Comparison of ENCODE assay signal across 9 mouse cellular contexts in genomic region chr1:135148476-135148875, GRCm38 (mm10). TPM values are rescaled to one million over a fixed set of nuclear protein-coding genes. Genes with fewer than 3 reads are reported as not detected.
DNase-seq lines count a peak whose midpoint lies in the region; ATAC-seq and TF ChIP-seq lines count a peak whose summit lies in the region.
"Had no signal": no experiment of that assay in that cellular context is flagged by ENCODE, and none has a peak within 500 bp of the region (broad histone marks: within the 10 kb centered on the region; RNA-seq: fewer than 3 reads in every experiment).

No protein-coding gene starts in this region.

- TF ChIP-seq EP300 in heart, postnatal 0 days (IDR thresholded peaks at IDR 0.05; ENCODE audit: low read depth), result no peak
- TF ChIP-seq EP300 in liver, postnatal 0 days (IDR thresholded peaks at IDR 0.05; ENCODE audit: low read depth), result no peak

- no peaks in the 10 kb centered on the region for H3K9me3 ChIP-seq in heart, embryonic 12.5 days (replicated peaks)
- H3K9me3 ChIP-seq in G1E (replicated peaks), result no peaks in the 10 kb centered on the region
- no peaks in the 10 kb centered on the region for H3K9me3 ChIP-seq in heart, postnatal 0 days (replicated peaks; ENCODE audit: control insufficient read depth, low read length)
- no peaks in the 10 kb centered on the region for H3K9me3 ChIP-seq in liver, postnatal 0 days (ENCODE audit: low read length)

- no peak for ATAC-seq in heart, embryonic 12.5 days (ENCODE audit: insufficient number of reproducible peaks, low FRiP score)
- ATAC-seq in G1E (ENCODE audit: extremely low read depth, insufficient number of reproducible peaks, low FRiP score, poor library complexity, severe bottlenecking), result no peak
- ATAC-seq in heart, postnatal 0 days (ENCODE audit: insufficient read depth, low read depth), result no peak
- ATAC-seq in liver, postnatal 0 days, result no peak

- H3K4me2 ChIP-seq in heart, embryonic 12.5 days, result peak overlapping the region; percentile 89
- peak overlapping the region; percentile 91; the same call in 1 of the 2 replicates for H3K4me2 ChIP-seq in heart, postnatal 0 days (ENCODE audit: low read depth, low read length)
- H3K4me2 ChIP-seq in liver, postnatal 0 days (ENCODE audit: low read depth, low read length), result peak overlapping the region; percentile 82

- TF ChIP-seq CTCF in G1E (IDR thresholded peaks at IDR 0.05; ENCODE audit: low read depth, low read length), result no peak
- TF ChIP-seq CTCF in heart, postnatal 0 days (IDR thresholded peaks at IDR 0.05; ENCODE audit: low read depth), result no peak
- no peak for TF ChIP-seq CTCF in liver, postnatal 0 days (IDR thresholded peaks at IDR 0.05; ENCODE audit: low read depth)

- peaks cover 7% of the 10 kb centered on the region; the same call in 1 of the 2 replicates for H3K36me3 ChIP-seq in heart, embryonic 12.5 days
- H3K36me3 ChIP-seq in G1E (replicated peaks), result peaks cover 75% of the 10 kb centered on the region
- peaks cover 11% of the 10 kb centered on the region for H3K36me3 ChIP-seq in heart, postnatal 0 days (replicated peaks; ENCODE audit: control insufficient read depth, insufficient read depth, low read length)
- H3K36me3 ChIP-seq in liver, postnatal 0 days (replicated peaks; ENCODE audit: insufficient read depth, low read length), result peaks cover 3% of the 10 kb centered on the region; the same call in 1 of the 2 replicates

- peak overlapping the region; percentile 88 for H3K4me3 ChIP-seq in heart, embryonic 12.5 days
- peak overlapping the region; percentile 90 for H3K4me3 ChIP-seq in G1E (ENCODE audit: low read depth, low read length)
- peak overlapping the region; percentile 81 for H3K4me3 ChIP-seq in heart, postnatal 0 days (ENCODE audit: low read depth, low read length)
- peak overlapping the region; percentile 88 for H3K4me3 ChIP-seq in liver, postnatal 0 days (ENCODE audit: low read depth, low read length)

- 70% methylated on average over 4 of the region's 4 CpGs for WGBS in heart, embryonic 12.5 days
- whole genome bisulfite sequencing in heart, postnatal 0 days, result 66% methylated on average over 4 of the region's 4 CpGs
- 74% methylated on average over 4 of the region's 4 CpGs for WGBS in liver, postnatal 0 days (ENCODE audit: insufficient replicate concordance)

- intact Hi-C loops in heart, postnatal 10 days (cut with DNase I), result no loop called here

- no peak for DNase-seq in heart, postnatal 10 days
- DNase-seq in G1E (ENCODE audit: low spot score), result no peak
- DNase-seq in heart, postnatal 0 days (ENCODE audit: low spot score), result no peak
- no peak for DNase-seq in liver, postnatal 0 days
- DNase-seq in adrenal gland, adult 8-10 months, result no peak
- no peak for DNase-seq in right cerebral cortex, postnatal 36 days (ENCODE audit: low spot score in 2 of 2)
- DNase-seq in kidney, postnatal 25 days, result no peak
- DNase-seq: cerebellum, adult 9-10 months had no signal

- H3K4me1 ChIP-seq in heart, embryonic 12.5 days (replicated peaks), result peaks cover 15% of the 10 kb centered on the region
- H3K4me1 ChIP-seq in G1E (ENCODE audit: insufficient read depth, low read depth, low read length), result peaks cover 64% of the 10 kb centered on the region
- peaks cover 13% of the 10 kb centered on the region; the same call in 1 of the 2 replicates for H3K4me1 ChIP-seq in heart, postnatal 0 days (ENCODE audit: control insufficient read depth, insufficient read depth)
- H3K4me1 ChIP-seq in liver, postnatal 0 days (ENCODE audit: insufficient read depth), result peaks cover 13% of the 10 kb centered on the region

- no peak overlapping the region for H3K27ac ChIP-seq in heart, embryonic 12.5 days (ENCODE audit: poor library complexity, severe bottlenecking)
- no peak overlapping the region for H3K27ac ChIP-seq in heart, postnatal 0 days (ENCODE audit: low read depth)
- no peak overlapping the region for H3K27ac ChIP-seq in liver, postnatal 0 days (ENCODE audit: low read depth)

- no peak overlapping the region for H3K9ac ChIP-seq in heart, embryonic 12.5 days
- no peak overlapping the region for H3K9ac ChIP-seq in heart, postnatal 0 days (replicated peaks; ENCODE audit: low read depth, low read length)
- H3K9ac ChIP-seq in liver, postnatal 0 days (replicated peaks), result no peak overlapping the region

- peaks cover 33% of the 10 kb centered on the region for H3K27me3 ChIP-seq in heart, embryonic 12.5 days (replicated peaks)
- H3K27me3 ChIP-seq in G1E (ENCODE audit: insufficient read depth, low read length), result no peaks in the 10 kb centered on the region
- peaks cover 35% of the 10 kb centered on the region for H3K27me3 ChIP-seq in heart, postnatal 0 days (ENCODE audit: control insufficient read depth, insufficient read depth, low read length)
- H3K27me3 ChIP-seq in liver, postnatal 0 days (ENCODE audit: insufficient read depth, low read length), result no peaks in the 10 kb centered on the region

RNA-seq across cellular contexts. Expression of gene Arl8a, which starts 1.9 kb away (rescaled TPM):
- polyA plus RNA-seq in heart, embryonic 12.5 days (2016; fragmentation: Nextera tagmentation; extraction: Ambion mirVana), result 36.4 and 36.6 TPM in 2 replicates
- 10 to 100 TPM; 29.9 to 31.8 TPM for total RNA-seq in heart, postnatal 10 days (2021)
- total RNA-seq in G1E (2014; fragmentation: Nextera tagmentation), result 93.7 and 103 TPM in 2 replicates
- total RNA-seq in G1E (2017), result 45.0 and 46.6 TPM in 2 replicates
- 88.0 and 99.6 TPM in 2 replicates for polyA plus RNA-seq in G1E (2012)
- 40.1 and 43.4 TPM in 2 replicates for total RNA-seq in heart, postnatal 0 days (2014; rRNA removed; ENCODE audit: low replicate concordance)
- polyA plus RNA-seq in heart, postnatal 0 days (2015; fragmentation: Nextera tagmentation; extraction: Ambion mirVana), result 31.9 and 35.3 TPM in 2 replicates
- polyA plus RNA-seq in liver, postnatal 0 days (2015; fragmentation: Nextera tagmentation; extraction: Ambion mirVana), result 11.3 and 12.5 TPM in 2 replicates
- 10 to 100 TPM; 57.5 to 77.4 (median 68.5) TPM for total RNA-seq in adrenal gland, adult 8-10 months (2022)

RNA-seq across cellular contexts. Expression of gene Ptpn7, which starts 16.0 kb away (rescaled TPM):
- polyA plus RNA-seq in heart, embryonic 12.5 days (2016; fragmentation: Nextera tagmentation; extraction: Ambion mirVana), result 1.0 and 1.4 TPM in 2 replicates
- total RNA-seq in heart, postnatal 10 days (2021), result under 1 TPM; 0.60 to 0.82 TPM
- 132 and 147 TPM in 2 replicates for total RNA-seq in G1E (2014; fragmentation: Nextera tagmentation)
- total RNA-seq in G1E (2017), result 212 and 227 TPM in 2 replicates
- polyA plus RNA-seq in G1E (2012), result 341 and 359 TPM in 2 replicates
- total RNA-seq in heart, postnatal 0 days (2014; rRNA removed; ENCODE audit: low replicate concordance), result 2.1 and 3.9 TPM in 2 replicates
- 0.22 and 0.30 TPM in 2 replicates for polyA plus RNA-seq in heart, postnatal 0 days (2015; fragmentation: Nextera tagmentation; extraction: Ambion mirVana)
- 5.4 and 6.7 TPM in 2 replicates for polyA plus RNA-seq in liver, postnatal 0 days (2015; fragmentation: Nextera tagmentation; extraction: Ambion mirVana)
- 1 to 10 TPM; 1.4 to 1.5 (median 1.4) TPM for total RNA-seq in adrenal gland, adult 8-10 months (2022)

RNA-seq across cellular contexts. Expression of gene Gpr37l1, which starts 19.0 kb away (rescaled TPM):
- polyA plus RNA-seq in heart, embryonic 12.5 days (2016; fragmentation: Nextera tagmentation; extraction: Ambion mirVana), result not detected in 2 replicates
- under 1 TPM in 1 of 2 experiments, not detected in 1; 0.29 TPM for total RNA-seq in heart, postnatal 10 days (2021)
- total RNA-seq in G1E (2014; fragmentation: Nextera tagmentation) (not detected in 2 replicates), G1E (2017) (0.05 TPM in 1 of 2 replicates, not detected in the other)
- polyA plus RNA-seq in G1E (2012), result not detected in 2 replicates
- not detected in 2 replicates for total RNA-seq in heart, postnatal 0 days (2014; rRNA removed; ENCODE audit: low replicate concordance)
- not detected in 2 replicates for polyA plus RNA-seq in heart, postnatal 0 days (2015; fragmentation: Nextera tagmentation; extraction: Ambion mirVana)
- polyA plus RNA-seq in liver, postnatal 0 days (2015; fragmentation: Nextera tagmentation; extraction: Ambion mirVana), result not detected in 2 replicates
- 1 to 10 TPM in 3 of 4 experiments, under 1 TPM in 1; 0.80 to 1.9 (median 1.3) TPM for total RNA-seq in adrenal gland, adult 8-10 months (2022)

RNA-seq across cellular contexts. Expression of gene Lgr6, which starts 43.4 kb away (rescaled TPM):
- 0.80 and 0.82 TPM in 2 replicates for polyA plus RNA-seq in heart, embryonic 12.5 days (2016; fragmentation: Nextera tagmentation; extraction: Ambion mirVana)
- 10 to 100 TPM; 12.3 to 17.4 TPM for total RNA-seq in heart, postnatal 10 days (2021)
- total RNA-seq in G1E (2014; fragmentation: Nextera tagmentation) (0.30 TPM in 1 of 2 replicates, not detected in the other), G1E (2017) (0.12 and 0.38 TPM in 2 replicates)
- polyA plus RNA-seq in G1E (2012), result 0.43 and 0.54 TPM in 2 replicates
- 8.6 and 17.3 TPM in 2 replicates for total RNA-seq in heart, postnatal 0 days (2014; rRNA removed; ENCODE audit: low replicate concordance)
- polyA plus RNA-seq in heart, postnatal 0 days (2015; fragmentation: Nextera tagmentation; extraction: Ambion mirVana), result 3.8 and 4.5 TPM in 2 replicates
- polyA plus RNA-seq in liver, postnatal 0 days (2015; fragmentation: Nextera tagmentation; extraction: Ambion mirVana), result 0.06 and 0.32 TPM in 2 replicates
- 1 to 10 TPM in 2 of 4 experiments, under 1 TPM in 2; 0.40 to 2.2 (median 1.1) TPM for total RNA-seq in adrenal gland, adult 8-10 months (2022)

Comparison
In these comparisons a context has a peak if more than half of its experiments do, and no peak if none do; other contexts are left out.
1. RNA of gene Ptpn7, which starts 16.0 kb away (total RNA-seq): 132 to 227 TPM in G1E; 2.1 to 3.9 TPM in heart, postnatal 0 days, 1.4 to 1.5 TPM in adrenal gland, adult 8-10 months and 0.60 to 0.82 TPM in heart, postnatal 10 days; every median in the first group is over 10 times any median in the second.
2. Peak in every context shown above with its lines, with median percentiles within 50 percentile points of each other: H3K4me2 ChIP-seq and H3K4me3 ChIP-seq.